Mouse (Mus musculus): ENCODE measurements around the gene Fgfr2.

DNA sequence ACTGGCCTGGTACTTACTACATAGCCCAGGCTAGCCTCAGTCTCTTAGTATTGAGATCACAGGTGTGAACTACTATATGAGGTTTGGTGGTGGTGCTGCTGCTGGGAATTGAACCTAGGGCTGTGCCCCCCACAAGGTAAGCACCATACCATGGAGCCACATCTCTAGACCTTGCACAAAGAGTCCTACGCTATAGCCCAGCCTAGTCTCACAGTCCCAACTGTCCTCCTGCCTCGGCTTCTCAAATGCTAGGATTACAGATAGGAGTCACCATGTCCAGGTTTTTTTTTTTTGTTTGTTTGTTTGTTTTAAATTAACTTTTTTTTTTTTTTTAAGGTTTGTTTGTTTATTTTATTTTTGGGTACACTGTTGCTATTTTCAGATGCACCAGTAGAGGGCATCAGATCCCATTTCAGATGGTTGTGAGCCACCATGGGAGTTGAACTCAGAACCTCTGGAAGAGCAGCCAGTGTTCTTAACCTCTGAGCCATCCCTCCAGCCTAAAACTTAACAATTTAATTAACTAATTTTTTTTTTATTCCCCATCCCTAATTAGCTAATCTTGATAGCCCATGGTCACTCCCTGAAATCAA lies 2388.9 kb downstream of the Fgfr2 start:
- TF ChIP-seq CTCF (conservative IDR thresholded peaks at IDR 0.05; ENCODE audit: low read length) (peak; percentile 69), NANOG (IDR thresholded peaks at IDR 0.05; ENCODE audit: borderline replicate concordance, low read length) (no peak), POU5F1 (IDR thresholded peaks at IDR 0.05; ENCODE audit: borderline replicate concordance, low read length) (no peak)

Measured in E14TG2a.4 (cell line).